Mouse (Mus musculus) G1E-ER4 (cell line): ENCODE data around the gene Ssh3. TPM values are rescaled to one million over a fixed set of nuclear protein-coding genes. Genes with fewer than 3 reads are reported as not detected.

Experiments
- GATA1 ChIP-seq: IDR thresholded peaks from one replicate; pipeline ENCODE4 v1.8.0; 2012; ENCODE audit warnings: low read length, inconsistent platforms
- polyA plus RNA-seq: library from polyadenylated mRNA; stranded (reverse); fragments of >175 nt; gene quantifications from 2 replicates; pipeline ENCODE4 v1.2.3, GENCODE M21; 2012

Ssh3 gene
- polyA plus RNA-seq, 1 experiment = 0.39 TPM

- no peak for TF ChIP-seq GATA1
Observed at GRCm38 (mm10) chr19:4265956-4266355, 3.0 kb downstream of the Ssh3 start.

- TF ChIP-seq GATA1 = no peak
Observed at GRCm38 (mm10) chr19:4264171-4264780, 4.7 kb downstream of the Ssh3 start.

GRCm38 (mm10) chr19:4263702-4264101 is 5.3 kb downstream of the Ssh3 start:
- TF ChIP-seq GATA1 = no peak

DNA sequence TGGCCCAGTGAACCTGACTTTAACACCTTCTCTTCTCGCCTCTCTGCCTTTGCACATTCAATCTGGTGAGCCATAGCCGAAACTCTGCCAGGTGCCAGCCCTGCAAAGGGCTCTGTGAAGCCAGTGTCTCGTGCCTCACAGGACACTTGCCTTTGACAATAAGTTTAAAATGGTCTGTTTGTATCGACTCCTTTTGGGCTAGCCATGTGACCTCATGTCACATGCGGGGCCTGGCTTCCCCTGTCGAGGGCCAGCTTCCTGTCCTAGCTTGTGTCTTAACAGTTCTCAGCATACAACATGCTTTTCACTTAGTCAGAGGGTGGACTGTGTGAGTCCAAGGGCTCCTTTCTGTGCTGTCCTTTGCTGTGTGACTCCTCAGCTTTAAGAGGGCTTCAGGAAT is 6.2 kb downstream of the Ssh3 start:
- no peak for TF ChIP-seq GATA1

DNA sequence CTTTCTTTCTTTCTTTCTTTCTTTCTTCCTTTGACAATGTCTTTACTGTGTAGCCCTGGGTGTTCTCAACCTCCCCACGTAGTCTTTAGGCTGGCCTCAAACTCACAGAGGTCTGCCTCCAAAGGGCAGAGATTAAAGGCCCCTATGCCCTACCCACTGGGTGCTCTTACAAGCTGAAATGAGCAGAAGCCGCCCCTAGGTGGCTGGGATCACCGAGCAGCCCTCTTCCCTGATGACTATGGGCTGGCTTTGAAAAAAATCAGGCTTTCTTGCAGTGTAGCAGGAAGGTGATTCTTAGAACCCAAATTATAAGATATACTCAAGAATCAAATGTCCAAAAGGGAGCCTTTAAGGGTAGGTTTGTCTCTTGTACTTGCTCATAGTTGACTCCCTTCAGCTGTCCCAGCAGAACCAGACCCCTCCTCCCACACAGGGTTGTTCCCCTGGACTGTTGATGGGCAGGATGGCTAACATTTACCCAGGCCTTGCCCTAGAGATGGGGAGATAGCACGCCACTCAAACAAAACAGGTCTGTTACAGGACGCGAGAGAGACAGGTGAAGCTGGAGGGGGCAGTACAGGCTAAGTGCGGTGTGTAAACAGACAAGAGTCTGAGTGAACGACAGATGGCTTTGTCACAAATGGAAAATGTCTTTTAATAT is 7.8 kb downstream of the Ssh3 start:
- TF ChIP-seq GATA1 = no peak

DNA sequence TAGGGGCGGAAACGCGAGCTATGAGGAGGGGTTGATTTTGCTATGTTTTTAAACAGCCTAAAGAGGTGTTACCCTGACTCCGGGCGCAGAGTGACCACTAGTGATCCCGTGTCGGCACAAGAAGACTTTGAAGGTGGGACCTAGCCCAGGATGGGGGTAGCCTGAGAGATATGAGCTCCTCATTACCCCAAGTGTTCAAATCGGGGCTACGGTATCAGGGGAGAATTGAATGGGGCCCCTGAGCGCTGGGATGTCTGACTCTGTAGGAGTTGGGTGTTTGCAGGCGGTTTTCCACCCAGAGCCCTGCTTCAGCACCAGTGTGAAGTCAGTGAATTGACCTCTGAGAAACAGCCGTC is 11.1 kb downstream of the Ssh3 start:
- TF ChIP-seq GATA1 = no peak

GRCm38 (mm10) chr19:4257216-4257896 is 11.6 kb downstream of the Ssh3 start:
- no peak for TF ChIP-seq GATA1

GRCm38 (mm10) chr19:4255583-4256162 is 13.3 kb downstream of the Ssh3 start:
- no peak for TF ChIP-seq GATA1

DNA sequence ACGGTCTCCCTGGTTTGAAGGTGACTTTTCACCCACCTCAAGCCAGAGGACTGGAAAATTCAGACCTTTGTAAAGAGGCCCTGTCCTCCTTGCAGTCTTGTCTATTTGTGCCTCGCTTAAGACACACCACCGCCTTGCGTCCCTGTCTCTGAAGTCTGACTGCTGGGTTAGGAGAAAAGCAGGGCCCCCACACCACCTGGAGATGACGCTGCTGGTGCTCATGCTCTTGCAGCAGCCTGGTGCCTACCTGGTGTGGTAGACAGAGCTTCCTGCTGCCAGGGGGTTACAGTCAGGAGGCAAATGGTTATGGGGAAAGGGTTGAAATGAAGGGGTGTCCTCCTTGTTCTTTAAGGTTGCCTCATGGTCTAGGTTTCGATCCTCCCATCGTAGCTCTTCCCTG is 14.8 kb downstream of the Ssh3 start:
- no peak for TF ChIP-seq GATA1

DNA sequence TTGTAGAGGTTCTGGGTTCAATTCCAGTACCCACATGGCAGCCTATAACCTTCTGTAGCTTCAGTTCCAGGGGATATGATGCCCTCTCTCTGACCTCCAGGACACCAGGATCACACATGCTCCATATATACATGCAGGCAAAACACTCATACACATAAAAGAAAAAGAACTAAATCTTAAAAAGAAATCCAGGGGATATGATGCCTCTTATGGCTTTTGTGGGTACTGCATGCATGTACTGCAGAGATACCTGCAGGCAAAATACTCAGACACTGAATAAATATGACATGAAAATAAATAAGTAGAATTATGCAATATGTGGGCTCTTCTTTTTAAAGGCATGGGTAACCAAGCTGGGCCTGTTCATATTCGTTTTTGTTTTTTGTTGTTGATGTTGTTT is 22.0 kb downstream of the Ssh3 start:
- no peak for TF ChIP-seq GATA1

DNA sequence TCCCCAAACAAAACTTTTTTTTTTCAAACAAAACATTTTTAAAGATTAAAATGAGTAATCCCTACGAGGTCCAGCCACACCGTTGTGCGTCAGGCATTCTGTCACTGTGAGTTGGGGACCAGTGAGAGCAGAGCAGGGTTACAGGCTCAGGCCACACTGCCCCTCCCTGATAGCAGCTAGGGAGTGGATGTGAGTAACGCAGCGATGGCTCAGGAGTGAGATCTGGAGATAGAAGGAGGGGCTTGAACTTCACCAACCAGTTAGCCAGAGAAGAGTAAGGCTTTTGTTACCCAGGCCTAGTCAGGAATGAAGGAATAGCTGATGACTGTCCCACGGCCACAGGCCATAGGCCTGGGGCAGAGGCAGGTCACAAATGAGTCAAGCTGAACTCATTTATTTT is 24.2 kb downstream of the Ssh3 start:
- no peak for TF ChIP-seq GATA1

GRCm38 (mm10) chr19:4242416-4242815 is 26.6 kb downstream of the Ssh3 start:
- TF ChIP-seq GATA1 = no peak

DNA sequence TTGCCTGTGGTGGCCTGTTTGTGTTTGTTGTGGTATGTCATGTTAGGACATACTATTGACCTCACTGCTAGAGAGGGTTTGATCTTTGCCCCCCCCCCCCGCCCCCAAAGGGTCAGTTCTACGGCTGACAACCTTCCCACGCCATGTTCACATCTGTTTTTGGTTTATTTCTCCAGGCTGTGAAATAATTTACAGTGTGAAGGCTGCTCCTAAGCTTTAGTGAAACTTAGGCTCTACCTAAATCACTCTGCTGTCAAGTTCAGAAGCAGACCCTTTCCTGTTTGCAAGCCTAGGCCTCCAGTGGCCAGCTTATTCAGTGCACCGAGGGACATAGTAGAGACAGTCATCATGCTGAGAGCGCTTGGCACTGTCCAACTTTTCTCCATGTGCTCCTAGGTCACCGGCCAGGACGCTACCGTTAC is 28.7 kb downstream of the Ssh3 start:
- TF ChIP-seq GATA1 = no peak

DNA sequence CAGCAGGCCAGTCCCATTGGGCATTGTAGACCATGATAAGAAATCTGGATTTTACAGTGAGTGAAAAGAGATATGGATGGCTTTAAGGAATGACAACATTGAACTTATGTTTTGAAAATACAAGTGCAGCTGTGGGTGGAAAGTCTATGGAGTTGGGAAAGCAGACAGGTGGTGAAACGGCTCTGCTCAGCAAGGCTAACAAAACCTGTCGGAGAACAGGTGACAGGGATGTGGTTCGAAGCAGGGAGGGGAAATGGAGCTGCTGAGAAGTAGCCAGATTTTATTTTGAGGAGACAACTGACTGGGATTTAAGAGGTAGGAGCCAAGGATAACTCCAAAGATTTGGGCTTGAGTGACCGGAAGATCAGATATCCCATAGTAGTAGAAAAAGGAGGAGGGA is 34.4 kb downstream of the Ssh3 start:
- TF ChIP-seq GATA1 = no peak

DNA sequence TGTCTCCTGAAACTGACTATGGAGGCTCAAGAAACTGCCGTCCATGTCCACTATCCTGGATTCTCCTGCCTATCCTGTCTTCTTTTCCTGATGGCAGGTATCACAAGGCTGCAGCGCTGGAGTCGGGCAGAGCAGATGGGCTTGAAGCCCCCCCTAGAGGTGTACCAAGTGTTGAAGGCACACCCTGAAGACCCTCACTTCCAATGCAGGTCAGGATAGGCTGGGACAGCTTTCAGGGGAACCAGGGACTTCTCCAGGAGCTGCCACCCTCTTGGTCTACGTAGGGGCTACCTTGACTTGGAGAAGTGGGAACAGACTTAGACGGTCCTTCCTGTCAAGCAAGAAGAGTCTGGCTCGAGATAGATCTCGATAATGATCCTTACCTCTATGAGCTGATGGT is 36.3 kb downstream of the Ssh3 start:
- no peak for TF ChIP-seq GATA1

- no peak for TF ChIP-seq GATA1
Observed at GRCm38 (mm10) chr19:4232186-4232572, 36.8 kb downstream of the Ssh3 start.
